Mouse (Mus musculus) heart, embryonic 11.5 days (tissue): ENCODE results near the gene Xxylt1. TPM values are rescaled to one million over a fixed set of nuclear protein-coding genes. Genes with fewer than 3 reads are reported as not detected.

Experiments
- ATAC-seq: fragments of 200-750 bp; cut with Nextera tagmentation; replicated peaks from 2 replicates; pipeline ENCODE4 v1.8.0; 2017; ENCODE audit warnings: moderate library complexity; ENCODE audit not compliant: insufficient number of reproducible peaks, low FRiP score, low TSS enrichment
- H3K27ac ChIP-seq: fragments of 300-500 bp; sonication (generic); 2 replicates; pipeline ENCODE4 v1.5.1; 2014; ENCODE audit warnings: mild to moderate bottlenecking, low read depth, low read length
- H3K27me3 ChIP-seq: fragments of 300-500 bp; sonication (generic); 2 replicates; pipeline ENCODE4 v1.6.1; 2014; ENCODE audit warnings: mild to moderate bottlenecking, low read length, mixed read lengths; ENCODE audit not compliant: control insufficient read depth, insufficient read depth
- H3K36me3 ChIP-seq: fragments of 300-500 bp; sonication (generic); 2 replicates; pipeline ENCODE4 v1.6.1; 2014; ENCODE audit warnings: mild to moderate bottlenecking, low read length, moderate library complexity, mixed read lengths; ENCODE audit not compliant: control insufficient read depth, insufficient read depth
- H3K4me1 ChIP-seq: fragments of 300-500 bp; sonication (generic); 2 replicates; pipeline ENCODE4 v1.6.1; 2014; ENCODE audit warnings: low read length; ENCODE audit not compliant: control insufficient read depth, insufficient read depth
- H3K4me2 ChIP-seq: fragments of 300-500 bp; sonication (generic); 2 replicates; pipeline ENCODE4 v1.6.1; 2014; ENCODE audit warnings: mild to moderate bottlenecking, moderate library complexity
- H3K4me3 ChIP-seq: fragments of 300-500 bp; sonication (generic); 2 replicates; pipeline ENCODE4 v1.5.1; 2014; ENCODE audit warnings: low read depth, low read length
- H3K9ac ChIP-seq: fragments of 300-500 bp; sonication (generic); 2 replicates; pipeline ENCODE4 v1.6.1; 2014; ENCODE audit warnings: mild to moderate bottlenecking, low read depth, low read length, moderate library complexity
- H3K9me3 ChIP-seq: fragments of 300-500 bp; sonication (generic); replicated peaks from 2 replicates; pipeline ENCODE4 v1.6.1; 2016; ENCODE audit warnings: low read length; ENCODE audit not compliant: control insufficient read depth
- WGBS: fragments of 180-500 bp; shearing (Covaris S2); extraction: QIAGEN DNeasy Blood & Tissue Kit; methylation state at CpG from one replicate; pipeline ENCODE4 v1.1.7; 2014; ENCODE audit not compliant: insufficient replicate concordance; 5-methylcytosine and 5-hydroxymethylcytosine counted together
- polyA plus RNA-seq: library from polyadenylated mRNA; unstranded; fragments of >200 nt; fragmentation: Nextera tagmentation; extraction: Ambion mirVana; gene quantifications from 2 replicates; pipeline ENCODE4 v1.2.1, GENCODE M21; 2014

The Xxylt1 gene
- polyA plus RNA-seq, 1 experiment from 2014 or later: 10.3 TPM

GRCm38 (mm10) chr16:31068280-31068679 lies 13.0 kb downstream of the Xxylt1 start:
- WGBS: 87% methylated on average over 7 of the region's 7 CpGs
- no peak overlapping the region for H3K4me3 ChIP-seq
- no peak overlapping the region for H3K27ac ChIP-seq
- no peak overlapping the region for H3K4me2 ChIP-seq
- H3K4me1 ChIP-seq: peaks cover 27% of the 10 kb centered on the region
- 0 out of 2 replicates have a peak overlapping the region, but pooled peaks have one; percentile 28 for H3K9ac ChIP-seq
- no peaks in the 10 kb centered on the region; the same call in 1 of the 2 replicates for H3K36me3 ChIP-seq
- H3K27me3 ChIP-seq: no peaks in the 10 kb centered on the region
- no peaks in the 10 kb centered on the region for H3K9me3 ChIP-seq
- no peak for ATAC-seq

GRCm38 (mm10) chr16:31066344-31067098 lies 14.7 kb downstream of the Xxylt1 start:
- 36% methylated on average over 15 of the region's 15 CpGs for WGBS
- Histone ChIP-seq H3K4me1 (peaks cover 27% of the 10 kb centered on the region), H3K4me2 (no peak overlapping the region), H3K9me3 (no peaks in the 10 kb centered on the region), H3K9ac (no peak overlapping the region), H3K27me3 (no peaks in the 10 kb centered on the region), H3K27ac (peak overlapping the region; percentile 58), H3K4me3 (no peak overlapping the region), H3K36me3 (no peaks in the 10 kb centered on the region; the same call in 1 of the 2 replicates)
- ATAC-seq: no peak

GRCm38 (mm10) chr16:31064782-31065181 lies 16.4 kb downstream of the Xxylt1 start:
- Histone ChIP-seq H3K4me2 (no peak overlapping the region), H3K4me1 (peaks cover 13% of the 10 kb centered on the region; the same call in 1 of the 2 replicates), H3K27ac (no peak overlapping the region), H3K9me3 (no peaks in the 10 kb centered on the region), H3K36me3 (no peaks in the 10 kb centered on the region), H3K9ac (no peak overlapping the region), H3K4me3 (no peak overlapping the region), H3K27me3 (no peaks in the 10 kb centered on the region)
- ATAC-seq: no peak
- 85% methylated on average over 6 of the region's 6 CpGs for WGBS

GRCm38 (mm10) chr16:31062918-31063317 lies 18.3 kb downstream of the Xxylt1 start:
- 72% methylated on average over 3 of the region's 3 CpGs for WGBS
- H3K9ac ChIP-seq: no peak overlapping the region
- no peaks in the 10 kb centered on the region for H3K27me3 ChIP-seq
- H3K4me2 ChIP-seq: no peak overlapping the region
- no peak overlapping the region for H3K4me3 ChIP-seq
- no peak for ATAC-seq
- no peaks in the 10 kb centered on the region for H3K36me3 ChIP-seq
- peaks cover 16% of the 10 kb centered on the region; the same call in 1 of the 2 replicates for H3K4me1 ChIP-seq
- H3K9me3 ChIP-seq: no peaks in the 10 kb centered on the region
- H3K27ac ChIP-seq: no peak overlapping the region

GRCm38 (mm10) chr16:31061246-31061880 lies 19.9 kb downstream of the Xxylt1 start:
- H3K9ac ChIP-seq: no peak overlapping the region
- no peaks in the 10 kb centered on the region for H3K36me3 ChIP-seq
- H3K27me3 ChIP-seq: no peaks in the 10 kb centered on the region
- H3K4me3 ChIP-seq: no peak overlapping the region
- H3K4me2 ChIP-seq: no peak overlapping the region
- H3K4me1 ChIP-seq: peaks cover 19% of the 10 kb centered on the region
- H3K27ac ChIP-seq: no peak overlapping the region
- 84% methylated on average over 11 of the region's 11 CpGs for WGBS
- no peaks in the 10 kb centered on the region for H3K9me3 ChIP-seq
- ATAC-seq: no peak

- Histone ChIP-seq H3K4me2 (no peak overlapping the region), H3K9ac (no peak overlapping the region), H3K9me3 (no peaks in the 10 kb centered on the region), H3K27ac (no peak overlapping the region), H3K36me3 (no peaks in the 10 kb centered on the region), H3K27me3 (no peaks in the 10 kb centered on the region), H3K4me1 (peaks cover 21% of the 10 kb centered on the region), H3K4me3 (no peak overlapping the region)
- 89% methylated on average over 13 of the region's 13 CpGs for WGBS
- ATAC-seq: no peak
These were observed 20.5 kb downstream of the Xxylt1 start for GRCm38 (mm10) chr16:31060714-31061113.

- Histone ChIP-seq H3K27me3 (no peaks in the 10 kb centered on the region), H3K9me3 (no peaks in the 10 kb centered on the region), H3K36me3 (no peaks in the 10 kb centered on the region), H3K27ac (no peak overlapping the region), H3K4me3 (no peak overlapping the region), H3K4me2 (no peak overlapping the region), H3K9ac (no peak overlapping the region), H3K4me1 (peaks cover 25% of the 10 kb centered on the region)
- ATAC-seq: no peak
- WGBS: 93% methylated on average over 3 of the region's 3 CpGs
These were observed 21.0 kb downstream of the Xxylt1 start for GRCm38 (mm10) chr16:31060226-31060625.

GRCm38 (mm10) chr16:31059730-31060129 lies 21.5 kb downstream of the Xxylt1 start:
- ATAC-seq: no peak
- Histone ChIP-seq H3K27me3 (no peaks in the 10 kb centered on the region), H3K4me1 (peaks cover 29% of the 10 kb centered on the region), H3K4me3 (no peak overlapping the region), H3K9me3 (no peaks in the 10 kb centered on the region), H3K4me2 (no peak overlapping the region), H3K27ac (no peak overlapping the region), H3K36me3 (no peaks in the 10 kb centered on the region), H3K9ac (no peak overlapping the region)
- WGBS: 89% methylated on average over 4 of the region's 4 CpGs
